Mouse (Mus musculus): ENCODE results near the gene Kctd11. TPM values are rescaled to one million over a fixed set of nuclear protein-coding genes. Genes with fewer than 3 reads are reported as not detected.
A peak's percentile ranks its signal among the peaks of the same experiment; 100 is the strongest.

The Kctd11 gene
- total and polyA plus RNA-seq, 2 experiments from 2014 or later: 0.57 to 0.93 TPM

- no peak overlapping the region for H3K27ac ChIP-seq (ENCODE audit: low read depth, low read length)
- 73% methylated on average over 8 of the region's 8 CpGs for WGBS
- TF ChIP-seq CTCF (IDR thresholded peaks at IDR 0.05): peak; percentile 28
- H3K4me3 ChIP-seq (ENCODE audit: low read depth, low read length): no peak overlapping the region
- ATAC-seq (ENCODE audit: low FRiP score): no peak
- no peaks in the 10 kb centered on the region for H3K9me3 ChIP-seq (ENCODE audit: low read length)
- H3K27me3 ChIP-seq (ENCODE audit: insufficient read depth, low read length): no peaks in the 10 kb centered on the region
- no peaks in the 10 kb centered on the region for H3K4me1 ChIP-seq (ENCODE audit: insufficient read depth, low read length)
- DNase-seq (ENCODE audit: low spot score): no peak
- no peak overlapping the region for H3K4me2 ChIP-seq (ENCODE audit: low read depth, low read length, poor library complexity, severe bottlenecking)
- no peaks in the 10 kb centered on the region for H3K36me3 ChIP-seq (ENCODE audit: insufficient read depth, low read length)
- no peak overlapping the region for H3K9ac ChIP-seq (replicated peaks; ENCODE audit: low read length, poor library complexity, severe bottlenecking)
Measured at GRCm38 (mm10) chr11:69886907-69887635, 5.9 kb upstream of the Kctd11 start.

GRCm38 (mm10) chr11:69884663-69885062, 3.5 kb upstream of the Kctd11 start:
- Histone ChIP-seq H3K9ac (replicated peaks; ENCODE audit: low read length, poor library complexity, severe bottlenecking) (no peak overlapping the region), H3K36me3 (ENCODE audit: insufficient read depth, low read length) (no peaks in the 10 kb centered on the region), H3K27ac (ENCODE audit: low read depth, low read length) (no peak overlapping the region), H3K9me3 (ENCODE audit: low read length) (no peaks in the 10 kb centered on the region), H3K4me1 (ENCODE audit: insufficient read depth, low read length) (no peaks in the 10 kb centered on the region), H3K4me2 (ENCODE audit: low read depth, low read length, poor library complexity, severe bottlenecking) (no peak overlapping the region), H3K4me3 (ENCODE audit: low read depth, low read length) (no peak overlapping the region), H3K27me3 (ENCODE audit: insufficient read depth, low read length) (no peaks in the 10 kb centered on the region)
- 89% methylated on average over 8 of the region's 8 CpGs for WGBS
- no peak for DNase-seq (ENCODE audit: low spot score)
- ATAC-seq (ENCODE audit: low FRiP score): no peak
- no peak for TF ChIP-seq CTCF (IDR thresholded peaks at IDR 0.05)

DNA sequence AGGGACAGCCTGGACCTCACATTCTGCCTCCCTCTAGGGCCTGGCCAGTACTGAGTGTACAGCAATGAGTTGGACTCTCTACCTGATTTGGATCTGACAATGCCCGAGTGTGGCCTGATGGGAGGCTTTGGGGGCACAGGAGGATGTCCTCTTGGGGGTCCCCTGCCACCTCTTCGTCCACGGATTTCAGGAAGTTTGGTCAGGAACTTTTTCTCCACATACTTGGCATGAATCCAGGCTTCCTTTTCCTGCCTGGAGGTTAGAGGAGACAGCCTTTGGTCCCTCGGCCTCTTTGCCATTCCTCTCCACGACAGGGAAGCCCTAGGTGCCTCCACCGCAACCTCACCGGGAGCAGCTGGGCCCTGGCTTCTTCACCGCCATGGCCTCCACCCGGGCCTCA, 3.0 kb upstream of the Kctd11 start:
- Histone ChIP-seq H3K9ac (replicated peaks; ENCODE audit: low read length, poor library complexity, severe bottlenecking) (no peak overlapping the region), H3K27ac (ENCODE audit: low read depth, low read length) (no peak overlapping the region), H3K4me3 (ENCODE audit: low read depth, low read length) (no peak overlapping the region), H3K36me3 (ENCODE audit: insufficient read depth, low read length) (no peaks in the 10 kb centered on the region), H3K4me2 (ENCODE audit: low read depth, low read length, poor library complexity, severe bottlenecking) (no peak overlapping the region), H3K9me3 (ENCODE audit: low read length) (no peaks in the 10 kb centered on the region), H3K4me1 (ENCODE audit: insufficient read depth, low read length) (no peaks in the 10 kb centered on the region), H3K27me3 (ENCODE audit: insufficient read depth, low read length) (no peaks in the 10 kb centered on the region)
- no peak for ATAC-seq (ENCODE audit: low FRiP score)
- no peak for DNase-seq (ENCODE audit: low spot score)
- 77% methylated on average over 9 of the region's 9 CpGs for WGBS
- TF ChIP-seq CTCF (IDR thresholded peaks at IDR 0.05): no peak

- Histone ChIP-seq H3K27me3 (ENCODE audit: insufficient read depth, low read length) (no peaks in the 10 kb centered on the region), H3K36me3 (ENCODE audit: insufficient read depth, low read length) (no peaks in the 10 kb centered on the region), H3K27ac (ENCODE audit: low read depth, low read length) (no peak overlapping the region), H3K9ac (replicated peaks; ENCODE audit: low read length, poor library complexity, severe bottlenecking) (no peak overlapping the region), H3K4me3 (ENCODE audit: low read depth, low read length) (no peak overlapping the region), H3K4me2 (ENCODE audit: low read depth, low read length, poor library complexity, severe bottlenecking) (no peak overlapping the region), H3K4me1 (ENCODE audit: insufficient read depth, low read length) (no peaks in the 10 kb centered on the region), H3K9me3 (ENCODE audit: low read length) (no peaks in the 10 kb centered on the region)
- no peak for DNase-seq (ENCODE audit: low spot score)
- whole genome bisulfite sequencing: 85% methylated on average over 8 of the region's 8 CpGs
- ATAC-seq (ENCODE audit: low FRiP score): no peak
- no peak for TF ChIP-seq CTCF (IDR thresholded peaks at IDR 0.05)
Measured at GRCm38 (mm10) chr11:69883527-69884151, 2.4 kb upstream of the Kctd11 start.

DNA sequence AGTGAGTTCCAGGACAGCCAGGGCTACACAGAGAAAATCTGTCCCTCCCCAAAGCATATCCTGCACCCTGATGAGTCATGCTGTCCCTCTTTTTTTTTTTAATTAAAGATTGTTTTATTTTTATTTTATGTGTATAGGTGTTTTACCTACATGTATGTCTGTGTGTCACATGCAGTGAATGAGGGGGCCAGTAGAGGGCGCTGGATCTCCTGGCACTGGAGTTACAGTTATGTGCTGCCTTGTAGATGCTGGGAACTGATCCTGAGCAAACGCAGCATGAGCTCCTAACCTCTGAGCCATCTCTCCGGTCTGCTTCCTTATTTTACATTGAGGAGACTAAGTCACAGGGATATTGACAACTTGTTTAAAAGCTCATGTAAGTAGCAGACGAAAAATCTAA, 1.9 kb upstream of the Kctd11 start:
- Histone ChIP-seq H3K9ac (replicated peaks; ENCODE audit: low read length, poor library complexity, severe bottlenecking) (no peak overlapping the region), H3K27ac (ENCODE audit: low read depth, low read length) (no peak overlapping the region), H3K36me3 (ENCODE audit: insufficient read depth, low read length) (no peaks in the 10 kb centered on the region), H3K27me3 (ENCODE audit: insufficient read depth, low read length) (no peaks in the 10 kb centered on the region), H3K4me2 (ENCODE audit: low read depth, low read length, poor library complexity, severe bottlenecking) (no peak overlapping the region), H3K4me1 (ENCODE audit: insufficient read depth, low read length) (no peaks in the 10 kb centered on the region), H3K4me3 (ENCODE audit: low read depth, low read length) (no peak overlapping the region), H3K9me3 (ENCODE audit: low read length) (no peaks in the 10 kb centered on the region)
- peak; percentile 60 for TF ChIP-seq CTCF (IDR thresholded peaks at IDR 0.05)
- WGBS: 65% methylated on average over 4 of the region's 4 CpGs
- DNase-seq (ENCODE audit: low spot score) (no peak), ATAC-seq (ENCODE audit: low FRiP score) (no peak)

Data from midbrain, postnatal 0 days (tissue).